ENCODE assay signal across 8 mouse cellular contexts in genomic region chr2:180919913-180920809, GRCm38 (mm10). TPM values are rescaled to one million over a fixed set of nuclear protein-coding genes. Genes with fewer than 3 reads are reported as not detected.
A peak's percentile ranks its signal among the peaks of the same experiment; 100 is the strongest.
DNase-seq lines count a peak whose midpoint lies in the region; ATAC-seq lines count a peak whose summit lies in the region.

No protein-coding gene starts in this region.

- H3K9me3 ChIP-seq in erythroblast, embryonic 14.5 days (ENCODE audit: control insufficient read depth, low read length) = no peaks in the 10 kb centered on the region
- no peaks in the 10 kb centered on the region for H3K9me3 ChIP-seq in hindbrain, embryonic 15.5 days
- H3K9me3 ChIP-seq in neural tube, embryonic 14.5 days (ENCODE audit: control insufficient read depth, low read length) = no peaks in the 10 kb centered on the region

- H3K27me3 ChIP-seq in erythroblast, embryonic 14.5 days (ENCODE audit: control insufficient read depth) = no peaks in the 10 kb centered on the region
- no peaks in the 10 kb centered on the region for H3K27me3 ChIP-seq in hindbrain, embryonic 15.5 days
- no peaks in the 10 kb centered on the region for H3K27me3 ChIP-seq in neural tube, embryonic 14.5 days (ENCODE audit: control insufficient read depth, insufficient read depth, low read length)

- peaks cover 33% of the 10 kb centered on the region for H3K4me1 ChIP-seq in erythroblast, embryonic 14.5 days (ENCODE audit: control insufficient read depth)
- peaks cover 30% of the 10 kb centered on the region for H3K4me1 ChIP-seq in hindbrain, embryonic 15.5 days (replicated peaks)
- H3K4me1 ChIP-seq in neural tube, embryonic 14.5 days (ENCODE audit: control insufficient read depth, insufficient read depth, low read length) = peaks cover 7% of the 10 kb centered on the region

- peak overlapping the region; percentile 99 for H3K4me3 ChIP-seq in erythroblast, embryonic 14.5 days (replicated peaks)
- peak overlapping the region; percentile 93 for H3K4me3 ChIP-seq in hindbrain, embryonic 15.5 days
- H3K4me3 ChIP-seq in neural tube, embryonic 14.5 days (ENCODE audit: low read depth, low read length) = peak overlapping the region; percentile 99

- 0 out of 2 replicates have a peak, but pooled peaks have one; percentile 5 for ATAC-seq in frontal cortex, adult (ENCODE audit: low TSS enrichment)
- no peak; the same call in 1 of the 2 replicates for ATAC-seq in hindbrain, embryonic 15.5 days (ENCODE audit: low FRiP score, low read depth)
- peak; percentile 72 for ATAC-seq in neural tube, embryonic 14.5 days (ENCODE audit: low read depth)

- H3K4me2 ChIP-seq in hindbrain, embryonic 15.5 days = peak overlapping the region; percentile 96
- H3K4me2 ChIP-seq in neural tube, embryonic 14.5 days (ENCODE audit: low read depth, low read length) = peak overlapping the region; percentile 97

- DNase-seq in frontal cortex, postnatal 25 days (ENCODE audit: low spot score in 2 of 2) = no peak
- peak; percentile 3 to 6 for DNase-seq in CD8-positive naive resting alpha-beta T cell, adult 2 months (ENCODE audit: low read depth in 2 of 2, low spot score in 2 of 2)
- DNase-seq in lung, adult 18-20 months = peak; percentile 21 to 30
- no peak for DNase-seq in c-Kit-positive CD71-positive TER-119-positive erythroid progenitor cells, embryonic 14.5 days (ENCODE audit: low spot score)

- under 1% methylated on average over 61 of the region's 61 CpGs for WGBS in hindbrain, embryonic 15.5 days
- WGBS in neural tube, embryonic 14.5 days = 1% methylated on average over 55 of the region's 61 CpGs

- H3K27ac ChIP-seq in hindbrain, embryonic 15.5 days (replicated peaks) = peak overlapping the region; percentile 69
- H3K27ac ChIP-seq in neural tube, embryonic 14.5 days (ENCODE audit: low read depth, low read length) = peak overlapping the region; percentile 64

- H3K36me3 ChIP-seq in erythroblast, embryonic 14.5 days (ENCODE audit: control insufficient read depth) = peaks cover 43% of the 10 kb centered on the region
- H3K36me3 ChIP-seq in hindbrain, embryonic 15.5 days = peaks cover 13% of the 10 kb centered on the region
- H3K36me3 ChIP-seq in neural tube, embryonic 14.5 days (ENCODE audit: control insufficient read depth, insufficient read depth, low read length) = 0 out of 2 replicates have a peak, but pooled peaks cover 6% of the 10 kb centered on the region

- peak overlapping the region; percentile 98 for H3K9ac ChIP-seq in hindbrain, embryonic 15.5 days
- H3K9ac ChIP-seq in neural tube, embryonic 14.5 days (replicated peaks; ENCODE audit: low read depth, low read length) = peak overlapping the region; percentile 93

RNA-seq across cellular contexts. Expression of gene Ythdf1, which starts 0.6 kb away (rescaled TPM):
- polyA plus RNA-seq in erythroblast, embryonic 14.5 days (2012) = 1.7 and 2.0 TPM in 2 replicates
- polyA plus RNA-seq in hindbrain, embryonic 15.5 days (2015; fragmentation: Nextera tagmentation; extraction: Ambion mirVana) = 50.1 and 54.9 TPM in 2 replicates
- polyA plus RNA-seq in neural tube, embryonic 14.5 days (2014; fragmentation: Nextera tagmentation; extraction: Ambion mirVana) = 49.2 and 61.0 TPM in 2 replicates

RNA-seq across cellular contexts. Expression of gene Birc7, which starts 8.7 kb away (rescaled TPM):
- not detected in 2 replicates for polyA plus RNA-seq in erythroblast, embryonic 14.5 days (2012)
- polyA plus RNA-seq in hindbrain, embryonic 15.5 days (2015; fragmentation: Nextera tagmentation; extraction: Ambion mirVana) = 0.18 and 0.31 TPM in 2 replicates
- polyA plus RNA-seq in neural tube, embryonic 14.5 days (2014; fragmentation: Nextera tagmentation; extraction: Ambion mirVana) = 0.15 and 0.31 TPM in 2 replicates

RNA-seq across cellular contexts. Expression of gene Nkain4, which starts 34.3 kb away (rescaled TPM):
- polyA plus RNA-seq in erythroblast, embryonic 14.5 days (2012) = not detected in 2 replicates
- 95.5 and 106 TPM in 2 replicates for polyA plus RNA-seq in hindbrain, embryonic 15.5 days (2015; fragmentation: Nextera tagmentation; extraction: Ambion mirVana)
- polyA plus RNA-seq in neural tube, embryonic 14.5 days (2014; fragmentation: Nextera tagmentation; extraction: Ambion mirVana) = 86.5 and 97.0 TPM in 2 replicates

RNA-seq across cellular contexts. Expression of gene Arfgap1, which starts 46.9 kb away (rescaled TPM):
- polyA plus RNA-seq in erythroblast, embryonic 14.5 days (2012) = 2.5 and 2.9 TPM in 2 replicates
- 114 and 119 TPM in 2 replicates for polyA plus RNA-seq in hindbrain, embryonic 15.5 days (2015; fragmentation: Nextera tagmentation; extraction: Ambion mirVana)
- polyA plus RNA-seq in neural tube, embryonic 14.5 days (2014; fragmentation: Nextera tagmentation; extraction: Ambion mirVana) = 87.0 and 95.2 TPM in 2 replicates

Comparison
In these comparisons a context has a peak if more than half of its experiments do, and no peak if none do; other contexts are left out.
1. DNase-seq: peak in CD8-positive naive resting alpha-beta T cell, adult 2 months (2 of 2) and lung, adult 18-20 months (2 of 2); none in frontal cortex, postnatal 25 days (0 of 2) and c-Kit-positive CD71-positive TER-119-positive erythroid progenitor cells, embryonic 14.5 days (single experiment).
2. RNA of gene Ythdf1, which starts 0.6 kb away (polyA plus RNA-seq): 50.1 to 54.9 TPM in hindbrain, embryonic 15.5 days and 49.2 to 61.0 TPM in neural tube, embryonic 14.5 days; 1.7 to 2.0 TPM in erythroblast, embryonic 14.5 days; every median in the first group is over 10 times any median in the second.
3. RNA of gene Nkain4, which starts 34.3 kb away (polyA plus RNA-seq): 95.5 to 106 TPM in hindbrain, embryonic 15.5 days and 86.5 to 97.0 TPM in neural tube, embryonic 14.5 days; not detected in erythroblast, embryonic 14.5 days; every median in the first group is over 10 times any median in the second.
4. Peak in every context shown above with its lines, with median percentiles within 50 percentile points of each other: H3K4me3 ChIP-seq.